Comparison of ENCODE assay signal across 8 mouse cellular contexts in genomic region chr7:132575623-132576022, GRCm38 (mm10). TPM values are rescaled to one million over a fixed set of nuclear protein-coding genes. Genes with fewer than 3 reads are reported as not detected.
DNase-seq lines count a peak whose midpoint lies in the region; ATAC-seq and TF ChIP-seq lines count a peak whose summit lies in the region.

No protein-coding gene starts in this region.

- peak overlapping the region; percentile 79 for H3K4me3 ChIP-seq in bone marrow macrophage, adult 2 months (ENCODE audit: insufficient read depth, low read length)
- H3K4me3 ChIP-seq in embryonic facial prominence, embryonic 15.5 days (replicated peaks) = peak overlapping the region; percentile 65
- H3K4me3 ChIP-seq in kidney, embryonic 14.5 days (ENCODE audit: low read length) = peak overlapping the region; percentile 72

- WGBS in embryonic facial prominence, embryonic 15.5 days = 0% methylated on average over 12 of the region's 13 CpGs
- WGBS in kidney, embryonic 14.5 days = 0% methylated on average over 12 of the region's 13 CpGs

- ATAC-seq in embryonic facial prominence, embryonic 15.5 days (ENCODE audit: insufficient number of reproducible peaks, low FRiP score, low TSS enrichment, low read depth) = peak; percentile 89
- peak; percentile 87 for ATAC-seq in kidney, embryonic 14.5 days (ENCODE audit: low FRiP score, low TSS enrichment)

- H3K27me3 ChIP-seq in embryonic facial prominence, embryonic 15.5 days = peaks cover 3% of the 10 kb centered on the region; the same call in 1 of the 2 replicates
- no peaks in the 10 kb centered on the region for H3K27me3 ChIP-seq in kidney, embryonic 14.5 days (ENCODE audit: control insufficient read depth, insufficient read depth, low read length)

- peak; percentile 6; the same call in 1 of the 2 replicates for TF ChIP-seq CTCF in bone marrow macrophage, adult 2 months (IDR thresholded peaks at IDR 0.05; ENCODE audit: low read depth, low read length)

- H3K9me3 ChIP-seq in embryonic facial prominence, embryonic 15.5 days (replicated peaks) = no peaks in the 10 kb centered on the region
- no peaks in the 10 kb centered on the region for H3K9me3 ChIP-seq in kidney, embryonic 14.5 days (ENCODE audit: control insufficient read depth, low read length)

- H3K4me1 ChIP-seq in bone marrow macrophage, adult 2 months (ENCODE audit: control insufficient read depth, insufficient read depth, low read length) = peaks cover 8% of the 10 kb centered on the region
- peaks cover 29% of the 10 kb centered on the region for H3K4me1 ChIP-seq in embryonic facial prominence, embryonic 15.5 days
- H3K4me1 ChIP-seq in kidney, embryonic 14.5 days (ENCODE audit: control insufficient read depth, insufficient read depth, low read length) = peaks cover 18% of the 10 kb centered on the region

- H3K36me3 ChIP-seq in embryonic facial prominence, embryonic 15.5 days = no peaks in the 10 kb centered on the region
- no peaks in the 10 kb centered on the region for H3K36me3 ChIP-seq in kidney, embryonic 14.5 days (ENCODE audit: control insufficient read depth, insufficient read depth, low read length)

- H3K27ac ChIP-seq in bone marrow macrophage, adult 2 months (ENCODE audit: insufficient read depth, low read depth, low read length) = peak overlapping the region; percentile 68
- H3K27ac ChIP-seq in embryonic facial prominence, embryonic 15.5 days (replicated peaks) = peak overlapping the region; percentile 94
- H3K27ac ChIP-seq in kidney, embryonic 14.5 days (ENCODE audit: low read depth, low read length) = peak overlapping the region; percentile 91

- peak overlapping the region; percentile 63 for H3K9ac ChIP-seq in embryonic facial prominence, embryonic 15.5 days
- peak overlapping the region; percentile 78 for H3K9ac ChIP-seq in kidney, embryonic 14.5 days (ENCODE audit: low read depth, low read length)

- no peak for TF ChIP-seq POLR2A in bone marrow macrophage, adult 2 months (IDR thresholded peaks at IDR 0.05; ENCODE audit: borderline replicate concordance, low read depth, low read length)

- DNase-seq in CD4-positive helper T cell, adult 2 months (ENCODE audit: low read depth, low spot score) = peak; percentile 88
- peak; percentile 83 to 84 for DNase-seq in heart, adult 9 months (ENCODE audit: low spot score in 2 of 2)
- DNase-seq in liver = peak; percentile 89
- DNase-seq in monocyte, adult 2 months (ENCODE audit: low read depth in 1 of 2, low spot score in 2 of 2) = peak; percentile 61 to 77
- peak; percentile 83 to 94 for DNase-seq in spleen, postnatal 4 days (ENCODE audit: low spot score in 2 of 2)

- H3K4me2 ChIP-seq in embryonic facial prominence, embryonic 15.5 days (replicated peaks) = peak overlapping the region; percentile 54
- H3K4me2 ChIP-seq in kidney, embryonic 14.5 days (replicated peaks; ENCODE audit: low read depth, low read length) = peak overlapping the region; percentile 66

RNA-seq across cellular contexts. Expression of gene Oat, which starts 0.6 kb away (rescaled TPM):
- polyA plus RNA-seq in bone marrow macrophage, adult 2 months (2012; ENCODE audit: insufficient read depth, insufficient read length, missing spikeins) = 76.5 and 84.6 TPM in 2 replicates
- 225 and 237 TPM in 2 replicates for polyA plus RNA-seq in embryonic facial prominence, embryonic 15.5 days (2015; fragmentation: Nextera tagmentation; extraction: Ambion mirVana)
- 142 and 154 TPM in 2 replicates for polyA plus RNA-seq in kidney, embryonic 14.5 days (2014; fragmentation: Nextera tagmentation; extraction: Ambion mirVana)

RNA-seq across cellular contexts. Expression of gene Nkx1-2, which starts 23.8 kb away (rescaled TPM):
- not detected in 2 replicates for polyA plus RNA-seq in bone marrow macrophage, adult 2 months (2012; ENCODE audit: insufficient read depth, insufficient read length, missing spikeins)
- polyA plus RNA-seq in embryonic facial prominence, embryonic 15.5 days (2015; fragmentation: Nextera tagmentation; extraction: Ambion mirVana) = 0.05 TPM in 1 of 2 replicates, not detected in the other
- polyA plus RNA-seq in kidney, embryonic 14.5 days (2014; fragmentation: Nextera tagmentation; extraction: Ambion mirVana) = not detected in 2 replicates

RNA-seq across cellular contexts. Expression of gene Lhpp, which starts 34.8 kb away (rescaled TPM):
- polyA plus RNA-seq in bone marrow macrophage, adult 2 months (2012; ENCODE audit: insufficient read depth, insufficient read length, missing spikeins) = 14.3 and 14.8 TPM in 2 replicates
- 14.4 and 17.4 TPM in 2 replicates for polyA plus RNA-seq in embryonic facial prominence, embryonic 15.5 days (2015; fragmentation: Nextera tagmentation; extraction: Ambion mirVana)
- 24.5 and 27.1 TPM in 2 replicates for polyA plus RNA-seq in kidney, embryonic 14.5 days (2014; fragmentation: Nextera tagmentation; extraction: Ambion mirVana)

Comparison
In these comparisons a context has a peak if more than half of its experiments do, and no peak if none do; other contexts are left out.
1. Peak in every context shown above with its lines: DNase-seq, ATAC-seq, H3K4me3 ChIP-seq and H3K27ac ChIP-seq.